Mouse (Mus musculus) lung, embryonic 16.5 days (tissue): Measurements from ENCODE around the gene Pecam1. TPM values are rescaled to one million over a fixed set of nuclear protein-coding genes. Genes with fewer than 3 reads are reported as not detected.

Source experiments
- ATAC-seq: fragments of 200-750 bp; cut with Nextera tagmentation; 2 replicates; pipeline ENCODE4 v1.8.0; 2017; ENCODE audit warnings: low read depth, mild to moderate bottlenecking, moderate library complexity
- H3K27ac ChIP-seq: fragments of 300-500 bp; sonication (generic); 2 replicates; pipeline ENCODE4 v1.5.1; 2014; ENCODE audit warnings: mild to moderate bottlenecking, control low read depth, low read length
- H3K27me3 ChIP-seq: fragments of 300-500 bp; sonication (generic); 2 replicates; pipeline ENCODE4 v1.6.1; 2014; ENCODE audit warnings: low read depth, low read length, mixed read lengths; ENCODE audit not compliant: control insufficient read depth, insufficient read depth
- H3K36me3 ChIP-seq: fragments of 300-500 bp; sonication (generic); 2 replicates; pipeline ENCODE4 v1.6.1; 2014; ENCODE audit warnings: low read length; ENCODE audit not compliant: control insufficient read depth, insufficient read depth
- H3K4me1 ChIP-seq: fragments of 300-500 bp; sonication (generic); replicated peaks from 2 replicates; pipeline ENCODE4 v1.6.1; 2014; ENCODE audit warnings: low read length, mixed read lengths; ENCODE audit not compliant: control insufficient read depth, insufficient read depth
- H3K4me2 ChIP-seq: fragments of 300-500 bp; sonication (generic); 2 replicates; pipeline ENCODE4 v1.6.1; 2014; ENCODE audit warnings: low read depth, low read length, control low read depth
- H3K4me3 ChIP-seq: fragments of 300-500 bp; sonication (generic); 2 replicates; pipeline ENCODE4 v1.5.1; 2014; ENCODE audit warnings: mild to moderate bottlenecking, low read length, control low read depth
- H3K9ac ChIP-seq: fragments of 300-500 bp; sonication (generic); 2 replicates; pipeline ENCODE4 v1.6.1; 2014; ENCODE audit warnings: low read length, control low read depth
- H3K9me3 ChIP-seq: fragments of 300-500 bp; sonication (generic); 2 replicates; pipeline ENCODE4 v1.6.1; 2016; ENCODE audit warnings: low read length; ENCODE audit not compliant: control insufficient read depth
- WGBS: fragments of 180-500 bp; shearing (Covaris S2); extraction: QIAGEN DNeasy Blood & Tissue Kit; methylation state at CpG from one replicate; pipeline ENCODE4 v1.1.7; 2014; 5-methylcytosine and 5-hydroxymethylcytosine counted together
- polyA plus RNA-seq: library from polyadenylated mRNA; unstranded; fragments of >200 nt; fragmentation: Nextera tagmentation; extraction: Ambion mirVana; gene quantifications from 2 replicates; pipeline ENCODE4 v1.2.1, GENCODE M21; 2015

The Pecam1 gene
- polyA plus RNA-seq, 1 experiment from 2014 or later, result 151 TPM

GRCm38 (mm10) chr11:106695917-106696316, 54.5 kb downstream of the Pecam1 start:
- Histone ChIP-seq H3K27ac (no peak overlapping the region), H3K9me3 (no peaks in the 10 kb centered on the region), H3K27me3 (no peaks in the 10 kb centered on the region), H3K36me3 (0 out of 2 replicates have a peak, but pooled peaks cover 2% of the 10 kb centered on the region), H3K9ac (no peak overlapping the region), H3K4me3 (no peak overlapping the region), H3K4me1 (no peaks in the 10 kb centered on the region), H3K4me2 (no peak overlapping the region)
- WGBS, result 89% methylated on average over 3 of the region's 3 CpGs
- ATAC-seq, result no peak

GRCm38 (mm10) chr11:106692890-106693289, 57.5 kb downstream of the Pecam1 start:
- no peak overlapping the region for H3K27ac ChIP-seq

GRCm38 (mm10) chr11:106688375-106688774, 62.1 kb downstream of the Pecam1 start:
- Histone ChIP-seq H3K27me3 (no peaks in the 10 kb centered on the region), H3K4me3 (no peak overlapping the region), H3K9ac (no peak overlapping the region), H3K36me3 (no peaks in the 10 kb centered on the region; the same call in 1 of the 2 replicates), H3K4me1 (no peaks in the 10 kb centered on the region), H3K27ac (no peak overlapping the region), H3K4me2 (no peak overlapping the region), H3K9me3 (no peaks in the 10 kb centered on the region)
- no peak for ATAC-seq
- 66% methylated on average over 5 of the region's 5 CpGs for WGBS

More at GRCm38 (mm10) chr11:106692890-106693289, 57.5 kb downstream of the Pecam1 start:
- 63% methylated on average over 4 of the region's 4 CpGs for WGBS
- H3K4me1 ChIP-seq, result no peaks in the 10 kb centered on the region
- no peaks in the 10 kb centered on the region; the same call in 1 of the 2 replicates for H3K36me3 ChIP-seq
- no peak overlapping the region for H3K4me2 ChIP-seq
- H3K4me3 ChIP-seq, result no peak overlapping the region
- no peaks in the 10 kb centered on the region for H3K9me3 ChIP-seq
- no peak overlapping the region for H3K9ac ChIP-seq
- no peaks in the 10 kb centered on the region for H3K27me3 ChIP-seq
- ATAC-seq, result no peak

DNA sequence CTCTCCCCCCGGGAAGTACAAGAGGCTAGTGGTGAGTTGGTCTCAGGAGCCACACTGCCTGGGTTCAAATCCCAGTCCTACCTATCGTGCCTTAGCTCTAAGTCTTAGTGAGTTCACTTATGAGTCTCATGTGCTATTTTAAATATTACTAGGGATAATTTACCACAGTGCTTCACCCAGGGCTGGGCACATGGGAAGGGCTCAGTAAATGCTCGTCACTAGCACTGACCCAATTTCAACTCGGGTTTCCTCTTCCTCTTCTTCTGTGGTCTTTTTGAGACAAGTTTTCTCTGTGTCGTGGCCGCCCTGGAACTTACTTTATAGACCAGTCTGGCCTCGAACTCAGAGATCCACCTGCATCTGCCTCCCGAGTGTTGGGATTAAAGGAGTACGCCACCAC, 63.1 kb downstream of the Pecam1 start:
- Histone ChIP-seq H3K4me2 (no peak overlapping the region), H3K27ac (no peak overlapping the region), H3K36me3 (no peaks in the 10 kb centered on the region; the same call in 1 of the 2 replicates), H3K4me3 (no peak overlapping the region), H3K9me3 (no peaks in the 10 kb centered on the region), H3K9ac (no peak overlapping the region), H3K27me3 (no peaks in the 10 kb centered on the region), H3K4me1 (no peaks in the 10 kb centered on the region)
- ATAC-seq, result no peak
- WGBS, result 82% methylated on average over 9 of the region's 9 CpGs

DNA sequence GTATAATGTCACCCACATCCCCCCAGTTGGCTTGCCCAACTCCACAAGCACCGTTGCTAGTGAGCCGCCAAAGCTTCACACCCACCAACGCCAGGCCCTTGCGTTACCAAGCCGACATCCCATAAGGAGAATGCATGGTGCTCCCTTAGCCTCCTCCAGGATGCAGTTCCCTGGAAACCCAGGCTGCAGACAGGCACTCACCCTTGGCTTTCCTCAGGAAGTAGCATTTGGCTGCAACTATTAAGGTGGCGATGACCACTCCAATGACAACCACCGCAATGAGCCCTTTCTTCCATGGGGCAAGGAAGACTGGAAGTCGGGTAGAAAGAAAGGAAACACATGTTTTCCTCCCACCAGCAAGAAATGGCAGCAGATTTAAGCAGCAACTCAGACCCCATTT, 66.4 kb downstream of the Pecam1 start:
- 78% methylated on average over 8 of the region's 8 CpGs for WGBS
- Histone ChIP-seq H3K4me2 (no peak overlapping the region), H3K4me1 (no peaks in the 10 kb centered on the region), H3K27ac (no peak overlapping the region), H3K9me3 (no peaks in the 10 kb centered on the region), H3K9ac (no peak overlapping the region), H3K36me3 (no peaks in the 10 kb centered on the region), H3K27me3 (no peaks in the 10 kb centered on the region), H3K4me3 (no peak overlapping the region)
- no peak for ATAC-seq

DNA sequence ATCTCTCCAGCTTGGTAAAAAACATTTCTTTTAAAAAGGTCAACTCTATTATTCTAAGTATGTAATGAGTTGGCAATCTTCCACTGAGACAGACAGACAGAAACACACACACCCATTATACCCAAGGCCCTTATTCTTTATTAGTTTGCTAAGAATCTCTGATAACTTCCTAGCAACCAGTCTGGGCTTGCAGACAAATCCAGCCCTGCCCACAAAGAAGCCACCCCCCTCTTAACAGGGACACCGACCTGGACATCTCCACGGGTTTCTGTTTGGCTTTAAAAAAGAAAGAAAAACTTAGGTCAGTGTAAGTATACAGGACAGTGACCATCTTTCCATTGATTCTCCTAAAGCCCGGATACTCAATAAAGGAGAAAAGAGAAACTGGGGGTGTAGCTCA, 67.1 kb downstream of the Pecam1 start:
- 70% methylated on average over 3 of the region's 3 CpGs for WGBS
- Histone ChIP-seq H3K27ac (no peak overlapping the region), H3K9ac (no peak overlapping the region), H3K36me3 (no peaks in the 10 kb centered on the region), H3K27me3 (no peaks in the 10 kb centered on the region), H3K4me3 (no peak overlapping the region), H3K4me2 (no peak overlapping the region), H3K4me1 (peaks cover under 1% of the 10 kb centered on the region; the same call in 1 of the 2 replicates), H3K9me3 (no peaks in the 10 kb centered on the region)
- ATAC-seq, result no peak

DNA sequence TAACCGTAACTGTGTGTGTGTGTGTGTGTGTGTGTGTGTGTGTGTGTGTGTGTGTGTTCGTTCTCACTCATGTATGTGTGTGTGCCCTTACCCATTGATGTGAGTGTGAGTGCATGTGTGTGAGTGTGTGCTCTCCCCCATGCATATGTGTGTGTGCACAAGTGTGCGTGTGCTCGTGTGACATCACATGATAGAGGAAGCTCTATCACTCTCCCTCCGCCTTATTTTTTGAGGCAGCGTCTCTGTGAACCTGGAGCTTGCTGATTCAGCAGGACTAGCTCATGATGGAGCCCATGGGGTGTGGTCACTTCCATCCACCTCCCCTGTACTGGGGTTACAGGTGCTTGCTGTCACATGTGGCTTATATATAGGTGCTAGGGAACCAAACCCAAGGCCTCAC, 69.3 kb downstream of the Pecam1 start:
- no peaks in the 10 kb centered on the region for H3K9me3 ChIP-seq
- H3K4me1 ChIP-seq, result peaks cover 7% of the 10 kb centered on the region
- H3K9ac ChIP-seq, result no peak overlapping the region
- no peak overlapping the region for H3K27ac ChIP-seq
- no peak for ATAC-seq
- no peaks in the 10 kb centered on the region for H3K36me3 ChIP-seq
- no peak overlapping the region for H3K4me3 ChIP-seq
- H3K4me2 ChIP-seq, result no peak overlapping the region
- WGBS, result 81% methylated on average over 6 of the region's 6 CpGs
- H3K27me3 ChIP-seq, result no peaks in the 10 kb centered on the region

GRCm38 (mm10) chr11:106679874-106680273, 70.6 kb downstream of the Pecam1 start:
- peaks cover 18% of the 10 kb centered on the region for H3K4me1 ChIP-seq
- ATAC-seq, result no peak
- no peak overlapping the region for H3K9ac ChIP-seq
- no peak overlapping the region for H3K4me2 ChIP-seq
- WGBS, result 51% methylated on average over 6 of the region's 6 CpGs
- H3K27ac ChIP-seq, result no peak overlapping the region
- no peak overlapping the region for H3K4me3 ChIP-seq
- no peaks in the 10 kb centered on the region for H3K9me3 ChIP-seq
- H3K27me3 ChIP-seq, result no peaks in the 10 kb centered on the region
- no peaks in the 10 kb centered on the region for H3K36me3 ChIP-seq

DNA sequence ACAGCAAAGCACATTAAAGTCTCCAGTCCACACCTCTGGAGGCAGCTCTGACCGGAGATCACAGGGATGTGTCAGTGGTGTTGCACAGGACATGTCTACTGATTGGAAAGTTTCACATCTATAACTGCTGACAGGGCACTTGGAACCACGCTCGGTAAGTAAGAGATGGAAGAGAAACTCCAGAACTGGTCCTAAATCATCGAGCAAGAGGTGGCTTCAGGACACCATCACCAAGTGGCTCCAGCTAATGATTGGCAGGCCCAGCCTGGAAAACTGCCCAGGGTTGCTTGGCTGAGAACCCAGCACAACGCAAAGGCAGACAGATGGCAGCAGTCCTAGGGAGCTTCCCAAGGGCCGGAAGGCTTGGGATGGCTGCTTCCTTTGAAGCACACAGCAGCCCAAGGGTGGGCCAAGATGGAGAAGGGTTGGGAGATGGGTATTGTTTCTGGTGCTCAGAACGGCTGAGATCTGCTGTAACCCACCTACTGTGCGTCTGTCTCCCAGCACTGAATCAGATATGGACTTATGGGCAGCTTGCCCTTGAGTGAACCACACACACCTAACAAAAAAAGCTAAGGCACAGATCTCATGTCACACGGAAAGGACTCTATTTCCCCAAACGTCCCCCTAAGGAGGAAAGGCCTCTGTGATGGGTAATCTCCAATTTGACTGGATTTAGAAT, 72.4 kb downstream of the Pecam1 start:
- 51% methylated on average over 10 of the region's 10 CpGs for WGBS
- peaks cover 27% of the 10 kb centered on the region for H3K4me1 ChIP-seq

More for the DNA sequence above, 72.4 kb downstream of the Pecam1 start:
- Histone ChIP-seq H3K36me3 (no peaks in the 10 kb centered on the region), H3K4me2 (no peak overlapping the region), H3K27ac (peak overlapping the region; percentile 32), H3K9me3 (no peaks in the 10 kb centered on the region), H3K27me3 (no peaks in the 10 kb centered on the region), H3K4me3 (no peak overlapping the region), H3K9ac (no peak overlapping the region)
- peak; percentile 56 for ATAC-seq
